Mouse (Mus musculus): Measurements from ENCODE around the gene Trim14. TPM values are rescaled to one million over a fixed set of nuclear protein-coding genes. Genes with fewer than 3 reads are reported as not detected.

Gene Trim14
- polyA plus RNA-seq, 1 experiment from 2014 or later: 1.1 TPM

DNA sequence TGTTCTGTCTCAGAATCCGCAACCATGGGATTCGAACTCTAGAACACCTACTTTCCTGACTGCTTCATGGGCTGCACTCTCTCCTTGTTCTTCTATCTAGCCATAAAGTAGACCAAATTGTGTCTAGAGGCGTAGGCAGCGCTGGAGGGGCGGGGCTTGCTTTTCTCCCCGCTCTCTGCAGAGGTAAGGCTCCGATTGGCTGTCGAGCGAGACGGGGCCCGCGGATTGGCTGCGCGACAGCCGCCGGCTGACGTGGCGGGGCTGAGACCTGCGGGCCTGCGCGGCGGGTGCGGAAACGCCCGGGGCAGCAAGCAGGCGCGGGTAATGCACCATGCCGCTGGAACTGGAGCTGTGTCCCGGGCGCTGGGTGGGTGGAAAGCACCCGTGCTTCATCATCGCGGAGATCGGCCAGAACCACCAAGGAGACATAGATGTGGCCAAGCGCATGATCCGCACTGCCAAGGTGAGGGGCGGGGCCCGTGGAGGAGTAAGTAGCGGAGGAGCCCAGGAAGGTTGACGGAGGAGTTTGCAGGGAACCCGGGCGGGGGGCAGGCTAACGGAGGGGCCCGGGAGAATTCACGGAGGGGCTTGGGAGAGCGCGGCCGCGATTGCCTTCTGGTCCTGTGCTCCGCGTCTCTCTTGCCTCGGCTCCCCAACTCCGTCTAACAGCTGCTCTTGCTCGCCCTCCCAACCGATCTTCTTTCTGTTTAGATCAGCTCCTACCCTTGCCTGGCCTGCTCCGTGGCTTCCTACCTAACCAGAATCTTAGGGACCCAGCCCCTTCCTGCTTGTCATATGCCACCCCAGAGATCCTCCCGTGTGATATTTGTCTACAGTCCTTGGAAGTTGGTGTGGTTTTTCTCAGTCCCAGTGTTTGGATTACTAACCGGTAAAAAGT is 46.7 kb downstream of the Trim14 start, which contains the start of gene Nans:
Gene Nans (plus strand): TSS at position 221 of the 898 bp plus-strand sequence.
- Histone ChIP-seq H3K27ac (peak within 1 kb of the TSS; percentile 82), H3K4me3 (peak within 1 kb of the TSS; percentile 79), H3K4me1 (peaks cover 11% of the 10 kb centered on the region), H3K9ac (peak within 1 kb of the TSS; percentile 68), H3K36me3 (replicated peaks) (peaks cover 14% of the 10 kb centered on the region; the same call in 1 of the 2 replicates), H3K27me3 (replicated peaks) (no peaks in the 10 kb centered on the region), H3K4me2 (peak within 1 kb of the TSS; percentile 70), H3K9me3 (no peaks in the 10 kb centered on the region)
- ATAC-seq (replicated peaks): peak; percentile 99
- under 1% methylated on average over 58 of the region's 58 CpGs for WGBS

DNA sequence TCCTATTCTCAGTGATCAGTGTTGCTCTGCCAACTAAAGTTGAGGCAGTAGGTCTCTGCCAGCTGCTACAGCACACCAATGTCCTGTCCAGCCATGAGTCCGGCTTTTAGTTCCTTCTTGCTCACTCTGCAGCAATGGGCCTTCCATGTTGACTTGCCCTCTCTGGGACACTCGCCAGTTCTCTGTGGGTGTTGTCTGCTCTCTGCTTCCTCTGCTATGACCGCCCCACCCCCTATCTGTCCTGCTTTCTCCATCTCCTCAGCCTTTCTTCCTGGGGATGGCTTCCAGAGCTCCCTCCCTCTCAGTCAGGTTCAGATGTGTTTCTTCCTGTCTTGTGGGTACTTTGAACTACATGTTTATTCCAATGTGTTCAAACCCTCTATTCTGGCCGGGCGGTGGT is 48.6 kb downstream of the Trim14 start:
- Histone ChIP-seq H3K9ac (no peak overlapping the region), H3K4me3 (no peak overlapping the region), H3K36me3 (replicated peaks) (no peaks in the 10 kb centered on the region), H3K4me2 (no peak overlapping the region), H3K27ac (no peak overlapping the region), H3K4me1 (peaks cover 11% of the 10 kb centered on the region), H3K27me3 (replicated peaks) (no peaks in the 10 kb centered on the region), H3K9me3 (no peaks in the 10 kb centered on the region)
- WGBS: 89% methylated on average over 5 of the region's 5 CpGs
- ATAC-seq (replicated peaks): no peak

DNA sequence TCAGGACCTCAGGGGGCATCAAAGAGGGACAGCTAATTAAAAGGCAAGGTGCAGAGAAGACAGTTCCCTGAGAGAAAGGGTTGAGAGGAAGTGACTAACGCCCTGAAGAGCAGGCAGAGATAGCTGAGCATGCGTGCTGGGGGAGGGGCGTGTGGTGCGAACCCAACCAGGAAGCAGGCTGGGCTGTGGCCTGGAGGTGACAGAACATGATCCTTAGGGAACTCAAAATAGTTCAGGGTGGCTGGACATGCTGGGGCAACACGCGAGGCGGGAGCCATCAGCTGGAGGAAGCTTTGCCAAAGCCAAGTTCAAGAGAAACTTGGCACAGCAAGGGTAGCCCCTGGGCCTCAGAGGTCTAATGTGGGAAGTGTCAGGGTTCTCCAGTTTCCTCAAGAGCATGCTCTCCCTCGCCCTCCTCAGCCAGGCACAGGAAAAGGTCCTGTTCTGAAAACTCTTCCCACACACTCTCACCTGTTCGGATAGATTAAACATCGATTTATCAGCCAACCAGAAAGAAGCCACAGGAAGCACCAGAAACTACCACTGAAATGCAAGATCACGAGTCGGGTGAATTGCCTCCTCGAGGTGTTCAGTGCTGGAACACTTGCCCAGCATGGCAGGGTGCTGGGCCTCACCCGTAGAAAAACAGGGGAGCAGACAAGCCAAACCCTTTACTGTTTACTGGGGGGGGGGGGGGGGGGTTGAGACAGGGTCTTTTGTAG is 50.1 kb downstream of the Trim14 start:
- no peaks in the 10 kb centered on the region for H3K9me3 ChIP-seq
- H3K27ac ChIP-seq: no peak overlapping the region
- no peak overlapping the region for H3K4me3 ChIP-seq
- H3K4me2 ChIP-seq: no peak overlapping the region
- no peaks in the 10 kb centered on the region for H3K36me3 ChIP-seq (replicated peaks)
- WGBS: 58% methylated on average over 13 of the region's 14 CpGs
- no peak for ATAC-seq (replicated peaks)
- H3K27me3 ChIP-seq (replicated peaks): no peaks in the 10 kb centered on the region
- peaks cover 11% of the 10 kb centered on the region for H3K4me1 ChIP-seq
- no peak overlapping the region for H3K9ac ChIP-seq

DNA sequence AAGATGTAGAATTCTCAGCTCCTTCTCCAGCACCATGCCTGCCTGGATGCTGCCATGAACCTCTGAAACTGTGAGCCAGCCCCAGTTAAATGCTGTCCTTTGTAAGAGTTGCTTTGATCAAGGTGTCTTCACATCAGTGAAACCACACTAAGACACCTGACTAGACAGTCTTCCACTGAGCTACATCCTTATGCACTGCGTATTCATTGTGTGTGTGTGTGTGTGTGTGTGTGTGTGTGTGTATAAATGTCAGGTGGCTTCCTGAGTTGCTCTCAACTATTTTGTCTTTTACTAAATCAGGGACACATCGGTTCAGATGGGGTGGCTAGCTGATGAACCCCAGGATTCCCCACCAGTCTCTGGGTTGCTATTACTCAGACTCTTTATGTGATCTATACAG is 56.9 kb downstream of the Trim14 start:
- H3K9me3 ChIP-seq: no peaks in the 10 kb centered on the region
- H3K4me2 ChIP-seq: no peak overlapping the region
- H3K4me1 ChIP-seq: no peaks in the 10 kb centered on the region
- H3K4me3 ChIP-seq: no peak overlapping the region
- no peak for ATAC-seq (replicated peaks)
- H3K36me3 ChIP-seq (replicated peaks): peaks cover 3% of the 10 kb centered on the region; the same call in 1 of the 2 replicates
- no peaks in the 10 kb centered on the region for H3K27me3 ChIP-seq (replicated peaks)
- H3K9ac ChIP-seq: no peak overlapping the region
- WGBS: 96% methylated on average over 2 of the region's 2 CpGs
- H3K27ac ChIP-seq: no peak overlapping the region

DNA sequence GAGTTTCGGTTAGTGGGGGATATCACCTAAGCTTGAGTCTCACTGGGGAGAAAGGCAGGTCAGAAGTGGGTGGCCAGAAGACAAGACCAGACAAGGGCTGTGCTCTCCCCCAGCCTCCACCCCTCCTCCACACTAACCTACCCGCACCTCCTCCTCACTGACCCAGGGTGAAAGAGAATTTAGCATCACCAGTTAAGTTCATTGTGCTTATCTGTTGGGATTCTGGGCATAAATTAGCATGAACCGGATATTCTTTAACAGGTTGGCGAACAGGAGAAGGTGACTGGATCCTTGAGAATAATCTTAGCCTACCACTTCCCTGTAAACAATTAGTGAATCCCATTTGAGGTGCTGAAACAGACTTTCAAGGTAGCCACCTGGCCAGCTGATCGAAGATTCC is 60.8 kb downstream of the Trim14 start:
- H3K4me2 ChIP-seq: no peak overlapping the region
- ATAC-seq (replicated peaks): no peak
- no peak overlapping the region for H3K27ac ChIP-seq
- no peaks in the 10 kb centered on the region for H3K27me3 ChIP-seq (replicated peaks)
- 92% methylated on average over 5 of the region's 5 CpGs for whole genome bisulfite sequencing
- no peak overlapping the region for H3K9ac ChIP-seq
- peaks cover 28% of the 10 kb centered on the region for H3K36me3 ChIP-seq (replicated peaks)
- H3K4me1 ChIP-seq: no peaks in the 10 kb centered on the region
- H3K9me3 ChIP-seq: no peaks in the 10 kb centered on the region
- no peak overlapping the region for H3K4me3 ChIP-seq

DNA sequence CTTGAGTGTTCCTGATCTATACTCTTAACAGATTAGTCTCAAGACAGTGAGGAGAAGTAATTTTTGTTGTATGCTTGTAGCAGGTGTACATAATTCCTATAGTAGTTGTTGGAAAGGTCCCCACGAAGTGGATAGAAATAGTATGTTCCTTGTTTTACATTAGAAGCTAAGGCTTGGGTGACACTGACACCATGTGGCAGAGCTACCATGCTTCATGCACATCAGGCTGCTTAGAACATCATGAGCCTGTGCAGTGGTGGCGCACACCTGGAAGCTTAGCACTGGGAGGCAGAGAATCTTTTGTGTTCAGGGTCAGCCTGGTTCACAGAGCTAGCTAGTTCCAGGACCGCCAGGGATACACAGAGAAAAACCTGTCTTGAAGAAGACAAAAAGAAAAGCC is 70.2 kb downstream of the Trim14 start:
- WGBS: 83% methylated on average over 3 of the region's 3 CpGs
- Histone ChIP-seq H3K9me3 (no peaks in the 10 kb centered on the region), H3K4me2 (no peak overlapping the region), H3K4me3 (no peak overlapping the region), H3K27ac (no peak overlapping the region), H3K9ac (no peak overlapping the region), H3K4me1 (no peaks in the 10 kb centered on the region), H3K36me3 (replicated peaks) (peaks cover 18% of the 10 kb centered on the region; the same call in 1 of the 2 replicates), H3K27me3 (replicated peaks) (no peaks in the 10 kb centered on the region)
- ATAC-seq (replicated peaks): no peak

DNA sequence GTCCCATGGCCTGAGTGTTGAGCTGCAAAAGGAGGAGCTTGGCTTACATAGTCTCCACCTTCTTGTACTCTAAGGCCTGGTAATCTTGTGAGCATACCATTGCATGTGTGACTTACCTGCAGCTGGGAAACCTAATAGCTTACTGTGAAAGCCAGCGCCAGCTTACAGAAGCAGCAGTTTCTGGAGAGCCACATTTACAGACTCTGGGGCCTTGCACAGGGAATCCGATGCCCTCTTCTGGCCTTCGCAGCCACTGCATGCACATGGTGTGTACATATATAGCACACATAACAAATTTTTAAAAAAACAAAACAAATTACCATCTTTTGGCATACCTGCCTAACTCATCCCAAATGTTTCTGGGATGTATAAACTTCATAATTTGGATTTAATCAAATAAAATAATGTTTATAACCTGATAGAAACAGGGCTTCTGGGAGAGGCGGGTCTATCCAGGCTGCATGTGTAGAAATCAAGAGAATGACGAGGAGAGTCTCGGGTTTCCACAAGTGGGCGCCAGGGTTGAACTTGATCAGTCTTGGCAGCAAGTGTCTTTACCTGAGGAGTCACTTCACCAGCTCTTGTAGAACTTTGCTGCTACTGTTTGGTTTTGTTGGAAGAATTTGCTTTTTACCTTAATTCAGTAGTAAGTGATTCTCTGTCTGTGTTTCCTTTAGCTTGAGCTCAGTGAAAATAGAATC is 72.7 kb downstream of the Trim14 start:
- Histone ChIP-seq H3K4me3 (no peak overlapping the region), H3K4me1 (no peaks in the 10 kb centered on the region), H3K4me2 (no peak overlapping the region), H3K9me3 (no peaks in the 10 kb centered on the region), H3K27me3 (replicated peaks) (no peaks in the 10 kb centered on the region), H3K9ac (no peak overlapping the region), H3K36me3 (replicated peaks) (peaks cover 11% of the 10 kb centered on the region; the same call in 1 of the 2 replicates), H3K27ac (no peak overlapping the region)
- 90% methylated on average over 7 of the region's 7 CpGs for WGBS
- no peak for ATAC-seq (replicated peaks)

DNA sequence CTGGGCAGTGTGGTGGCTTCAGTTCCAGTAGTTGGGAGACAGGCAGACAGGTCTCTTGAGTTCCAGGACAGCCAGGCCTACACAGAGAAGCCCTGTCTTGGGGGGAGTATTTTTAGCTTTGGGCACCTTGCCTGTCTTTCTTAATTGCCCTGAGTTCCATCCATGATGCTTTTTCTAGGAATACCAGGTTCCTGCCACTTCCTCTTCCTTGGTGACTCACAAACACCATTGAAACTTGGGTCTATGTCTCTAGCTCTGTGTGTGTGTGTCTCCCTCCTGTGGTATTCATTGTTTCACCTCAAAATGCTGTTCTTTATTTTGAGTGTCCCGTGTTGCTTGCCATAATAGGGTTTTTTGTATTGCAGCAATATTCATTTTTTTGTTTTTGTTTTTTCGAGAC is 77.5 kb downstream of the Trim14 start:
- H3K27me3 ChIP-seq (replicated peaks): no peaks in the 10 kb centered on the region
- no peak overlapping the region for H3K4me3 ChIP-seq
- no peak for ATAC-seq (replicated peaks)
- no peak overlapping the region for H3K27ac ChIP-seq
- 0 out of 2 replicates have a peak, but pooled peaks cover 8% of the 10 kb centered on the region for H3K36me3 ChIP-seq (replicated peaks)
- no peaks in the 10 kb centered on the region for H3K9me3 ChIP-seq
- no peak overlapping the region for H3K4me2 ChIP-seq
- no peak overlapping the region for H3K9ac ChIP-seq
- H3K4me1 ChIP-seq: peaks cover 10% of the 10 kb centered on the region
- WGBS: 85% methylated on average over 2 of the region's 2 CpGs

DNA sequence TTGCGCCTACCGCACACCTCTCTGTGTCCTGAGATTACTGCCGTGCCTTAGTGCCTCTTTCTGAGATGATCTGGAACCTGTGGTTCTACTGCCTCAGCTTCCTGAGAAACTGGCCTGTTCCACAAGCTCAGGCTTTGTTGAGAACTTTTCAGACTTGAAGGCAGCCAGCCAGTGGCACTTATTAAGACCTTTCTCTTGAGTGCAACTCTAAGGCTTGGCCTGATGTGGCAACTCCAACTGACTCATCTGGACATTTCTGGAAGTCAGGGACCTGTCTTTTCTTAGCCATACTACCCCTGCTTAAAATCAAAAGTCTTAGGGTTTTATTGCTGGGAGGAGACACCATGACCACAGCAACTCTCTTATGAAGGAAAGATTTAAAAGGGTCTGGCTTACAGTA is 78.8 kb downstream of the Trim14 start:
- Histone ChIP-seq H3K4me1 (peaks cover 22% of the 10 kb centered on the region), H3K9me3 (no peaks in the 10 kb centered on the region), H3K36me3 (replicated peaks) (0 out of 2 replicates have a peak, but pooled peaks cover 8% of the 10 kb centered on the region), H3K27me3 (replicated peaks) (no peaks in the 10 kb centered on the region), H3K4me3 (no peak overlapping the region), H3K4me2 (no peak overlapping the region), H3K27ac (no peak overlapping the region), H3K9ac (no peak overlapping the region)
- 99% methylated on average over 3 of the region's 3 CpGs for WGBS
- no peak for ATAC-seq (replicated peaks)

DNA sequence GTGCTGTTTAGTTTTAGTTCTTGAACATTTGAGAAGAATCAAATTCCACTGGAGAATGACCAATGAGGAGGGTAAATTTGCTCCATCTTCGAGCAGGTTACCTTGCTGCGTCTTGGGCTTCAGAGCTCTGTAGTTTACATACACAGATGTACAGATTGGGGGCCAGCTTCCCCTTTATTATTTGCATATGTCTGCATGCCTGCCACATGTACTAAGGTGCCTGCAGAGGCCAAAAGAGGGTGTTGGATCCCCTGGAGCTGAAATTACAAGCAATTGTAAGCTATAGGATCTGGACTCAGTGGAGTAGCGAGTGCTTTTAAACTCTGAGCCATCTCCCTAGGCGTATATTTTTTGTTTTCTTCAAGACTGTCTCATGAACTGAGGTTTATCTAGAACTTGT is 79.2 kb downstream of the Trim14 start:
- H3K9ac ChIP-seq: no peak overlapping the region
- peaks cover 22% of the 10 kb centered on the region for H3K4me1 ChIP-seq
- no peak overlapping the region for H3K4me3 ChIP-seq
- no peaks in the 10 kb centered on the region for H3K9me3 ChIP-seq
- no peak overlapping the region for H3K27ac ChIP-seq
- 93% methylated on average over 4 of the region's 4 CpGs for WGBS
- no peaks in the 10 kb centered on the region for H3K27me3 ChIP-seq (replicated peaks)
- ATAC-seq (replicated peaks): no peak
- no peak overlapping the region for H3K4me2 ChIP-seq
- 0 out of 2 replicates have a peak, but pooled peaks cover 7% of the 10 kb centered on the region for H3K36me3 ChIP-seq (replicated peaks)

DNA sequence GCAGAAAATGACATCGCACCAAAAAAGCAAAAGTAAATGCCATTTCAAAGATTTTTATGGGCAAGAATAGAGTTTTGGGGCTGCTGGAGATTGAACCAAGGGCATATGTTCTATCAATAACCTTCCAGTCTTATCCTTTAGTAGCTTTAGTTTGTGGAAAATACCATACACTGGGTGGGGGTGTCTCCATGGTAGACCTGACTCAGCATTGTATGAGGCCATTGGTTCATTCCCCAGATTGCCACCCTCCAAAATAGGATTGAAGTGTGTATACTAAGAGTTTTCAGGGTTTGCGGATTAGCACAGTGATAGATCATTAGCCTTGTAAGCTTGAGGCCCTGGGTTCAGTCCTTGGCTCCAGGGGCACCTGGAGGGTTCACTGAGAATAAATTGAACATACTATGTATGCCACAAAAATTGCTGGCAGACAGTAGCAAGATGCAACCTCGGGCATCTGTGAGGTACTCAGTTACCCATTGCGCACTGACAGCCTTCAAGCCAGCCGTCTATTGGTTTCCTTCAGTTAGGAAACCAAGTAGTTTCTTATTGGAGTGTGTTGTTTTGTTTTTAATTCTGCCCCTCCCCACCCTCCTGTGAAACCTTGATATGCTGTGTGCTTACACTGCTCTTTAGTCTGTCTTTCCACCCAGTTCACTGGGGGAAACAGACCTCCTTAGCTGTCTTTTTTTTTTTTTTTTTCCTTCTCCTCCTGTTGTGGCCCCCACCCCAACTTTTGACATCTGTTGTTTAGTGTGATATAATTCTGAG is 81.7 kb downstream of the Trim14 start:
- no peak overlapping the region for H3K4me3 ChIP-seq
- H3K27ac ChIP-seq: no peak overlapping the region
- ATAC-seq (replicated peaks): no peak
- no peaks in the 10 kb centered on the region for H3K9me3 ChIP-seq
- no peaks in the 10 kb centered on the region for H3K36me3 ChIP-seq (replicated peaks)
- H3K27me3 ChIP-seq (replicated peaks): no peaks in the 10 kb centered on the region
- no peak overlapping the region; the same call in 1 of the 2 replicates for H3K9ac ChIP-seq
- peaks cover 30% of the 10 kb centered on the region for H3K4me1 ChIP-seq
- WGBS: 80% methylated on average over 5 of the region's 5 CpGs
- H3K4me2 ChIP-seq: no peak overlapping the region

All from midbrain, embryonic 15.5 days (tissue).